Mouse (Mus musculus): ENCODE results near the gene 4930519G04Rik. TPM values are rescaled to one million over a fixed set of nuclear protein-coding genes. Genes with fewer than 3 reads are reported as not detected.

The 4930519G04Rik gene
- not detected in 2 replicates for polyA plus RNA-seq (2012; rRNA removed)

GRCm38 (mm10) chr5:114853364-114853763, at the start of gene 4930519G04Rik:
Gene 4930519G04Rik (plus strand): TSS chr5:114853664.

GRCm38 (mm10) chr5:114822796-114823688, 30.4 kb upstream of the 4930519G04Rik start, which contains the start of gene 1500011B03Rik:
Gene 1500011B03Rik (minus strand): TSS chr5:114823468.

GRCm38 (mm10) chr5:114858582-114858981, 5.1 kb downstream of the 4930519G04Rik start, which contains the start of gene Gm9936:
Gene Gm9936 (minus strand): TSS chr5:114858682.

GRCm38 (mm10) chr5:114896688-114897373, 43.4 kb downstream of the 4930519G04Rik start, which contains the start of gene Oasl2:
Gene Oasl2 (plus strand): TSS chr5:114896936.

DNA sequence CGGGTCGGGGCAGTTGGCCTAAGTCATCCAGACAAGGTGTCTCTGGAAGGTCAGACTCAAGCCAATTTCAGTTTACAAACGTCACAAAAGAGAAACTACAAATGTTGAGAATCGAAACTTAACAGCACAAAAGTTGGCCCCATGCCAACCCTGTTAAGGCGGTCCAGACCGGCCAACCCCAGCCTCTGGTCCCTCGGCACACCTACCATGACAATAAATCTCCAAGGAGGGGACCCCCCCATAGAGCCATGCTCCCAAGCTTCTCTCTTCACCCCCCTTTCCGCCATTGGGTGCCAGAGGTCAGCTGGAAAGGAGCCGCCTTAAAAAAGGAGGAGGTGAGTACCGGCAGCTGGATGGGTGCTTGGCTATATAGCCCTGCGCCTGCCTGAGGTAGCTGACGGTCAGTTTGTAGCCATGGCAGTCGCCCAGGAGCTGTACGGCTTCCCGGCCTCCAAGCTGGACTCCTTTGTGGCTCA, 69.6 kb downstream of the 4930519G04Rik start, which contains the start of gene Oasl1:
Oasl1 (plus strand) TSS at position 243 of the 476 bp plus-strand sequence.

Other genes with a start within 250 kb of the 4930519G04Rik start
- 0.47 and 1.2 TPM in 2 replicates for gene Trpv4, start 195.2 kb upstream of the 4930519G04Rik start, polyA plus RNA-seq (2012; rRNA removed)
- 29.9 and 35.4 TPM in 2 replicates for gene Gltp, start 162.7 kb upstream of the 4930519G04Rik start, polyA plus RNA-seq (2012; rRNA removed)
- 37.6 and 60.1 TPM in 2 replicates for gene Tchp, start 145.9 kb upstream of the 4930519G04Rik start, polyA plus RNA-seq (2012; rRNA removed)
- gene Ankrd13a, start 79.0 kb upstream of the 4930519G04Rik start, polyA plus RNA-seq (2012; rRNA removed): 59.0 and 64.2 TPM in 2 replicates
- gene Git2, start 78.1 kb upstream of the 4930519G04Rik start, polyA plus RNA-seq (2012; rRNA removed): 34.7 and 43.9 TPM in 2 replicates
- gene 1500011B03Rik, start 30.2 kb upstream of the 4930519G04Rik start, polyA plus RNA-seq (2012; rRNA removed): 112 and 114 TPM in 2 replicates
- gene Gm9936, start 5.0 kb downstream of the 4930519G04Rik start, polyA plus RNA-seq (2012; rRNA removed): 0.17 and 0.31 TPM in 2 replicates
- 1.6 and 1.9 TPM in 2 replicates for gene Oasl2, start 43.3 kb downstream of the 4930519G04Rik start, polyA plus RNA-seq (2012; rRNA removed)
- 0.12 and 0.35 TPM in 2 replicates for gene Oasl1, start 69.6 kb downstream of the 4930519G04Rik start, polyA plus RNA-seq (2012; rRNA removed)
- gene 2210016L21Rik, start 88.5 kb downstream of the 4930519G04Rik start, polyA plus RNA-seq (2012; rRNA removed): 36.8 and 52.9 TPM in 2 replicates
- gene Hnf1a, start 117.4 kb downstream of the 4930519G04Rik start, polyA plus RNA-seq (2012; rRNA removed): 0.10 and 0.17 TPM in 2 replicates
- 50.8 and 81.5 TPM in 2 replicates for gene Sppl3, start 157.5 kb downstream of the 4930519G04Rik start, polyA plus RNA-seq (2012; rRNA removed)
- gene Gm10401, start 244.6 kb downstream of the 4930519G04Rik start, polyA plus RNA-seq (2012; rRNA removed): 0.62 TPM in 1 of 2 replicates, not detected in the other

Measured in central nervous system, embryonic 11.5 days (tissue).